Mouse (Mus musculus) hindbrain, postnatal 0 days (tissue): Measurements from ENCODE around the gene Popdc3. TPM values are rescaled to one million over a fixed set of nuclear protein-coding genes. Genes with fewer than 3 reads are reported as not detected.
"Not testable (repeated sequence)": the region's sequence is repeated elsewhere in the genome, so short reads cannot be mapped to it uniquely, and the experiment has no call there.

Source experiments
- ATAC-seq: fragments of 200-750 bp; cut with Nextera tagmentation; 2 replicates; pipeline ENCODE4 v1.8.0; 2017; ENCODE audit warnings: mild to moderate bottlenecking, moderate TSS enrichment, moderate library complexity
- DNase-seq: peaks from one replicate; pipeline ENCODE4 v3.0.0-alpha.2; 2015; ENCODE audit warnings: low spot score
- H3K27ac ChIP-seq: fragments of 300-500 bp; sonication (generic); 2 replicates; pipeline ENCODE4 v1.5.1; 2014; ENCODE audit warnings: mild to moderate bottlenecking
- H3K27me3 ChIP-seq: fragments of 300-500 bp; sonication (generic); 2 replicates; pipeline ENCODE4 v1.6.1; 2014; ENCODE audit warnings: low read length, mixed read lengths; ENCODE audit not compliant: insufficient read depth
- H3K36me3 ChIP-seq: fragments of 300-500 bp; sonication (generic); 2 replicates; pipeline ENCODE4 v1.6.1; 2014; ENCODE audit warnings: low read length, mixed read lengths; ENCODE audit not compliant: insufficient read depth
- H3K4me1 ChIP-seq: fragments of 300-500 bp; sonication (generic); 2 replicates; pipeline ENCODE4 v1.6.1; 2014; ENCODE audit warnings: antibody characterized with exemption, low read length, mixed read lengths; ENCODE audit not compliant: insufficient read depth
- H3K4me2 ChIP-seq: fragments of 300-500 bp; sonication (generic); 2 replicates; pipeline ENCODE4 v1.6.1; 2014; ENCODE audit warnings: low read depth, mild to moderate bottlenecking, low read length, moderate library complexity, mixed read lengths
- H3K4me3 ChIP-seq: fragments of 300-500 bp; sonication (generic); 2 replicates; pipeline ENCODE4 v1.5.1; 2014; ENCODE audit warnings: low read length
- H3K9ac ChIP-seq: fragments of 300-500 bp; sonication (generic); replicated peaks from 2 replicates; pipeline ENCODE4 v1.6.1; 2014; ENCODE audit warnings: mild to moderate bottlenecking, low read length, moderate library complexity, mixed read lengths
- H3K9me3 ChIP-seq: fragments of 300-500 bp; sonication (generic); 2 replicates; pipeline ENCODE4 v1.6.1; 2016; ENCODE audit warnings: low read length, mixed read lengths
- CTCF ChIP-seq: IDR thresholded peaks from 2 replicates; pipeline ENCODE4 v1.5.1; 2016; ENCODE audit warnings: antibody characterized with exemption, control low read depth, low read depth
- WGBS: fragments of 180-500 bp; shearing (Covaris S2); extraction: QIAGEN DNeasy Blood & Tissue Kit; methylation state at CpG from one replicate; pipeline ENCODE4 v1.1.7; 2014; 5-methylcytosine and 5-hydroxymethylcytosine counted together
- polyA plus RNA-seq: library from polyadenylated mRNA; unstranded; fragments of >200 nt; fragmentation: Nextera tagmentation; extraction: Ambion mirVana; gene quantifications from 2 replicates; pipeline ENCODE4 v1.2.1, GENCODE M21; 2015
- total RNA-seq: library from RNA; depleted of rRNA; stranded (reverse); fragments of >200 nt; gene quantifications from 2 replicates; pipeline ENCODE4 v1.2.3, GENCODE M21; 2014; rRNA removed

The Popdc3 gene
- 1.2 and 2.0 TPM in 2 replicates for total RNA-seq
- polyA plus RNA-seq = 2.7 and 2.9 TPM in 2 replicates

DNA sequence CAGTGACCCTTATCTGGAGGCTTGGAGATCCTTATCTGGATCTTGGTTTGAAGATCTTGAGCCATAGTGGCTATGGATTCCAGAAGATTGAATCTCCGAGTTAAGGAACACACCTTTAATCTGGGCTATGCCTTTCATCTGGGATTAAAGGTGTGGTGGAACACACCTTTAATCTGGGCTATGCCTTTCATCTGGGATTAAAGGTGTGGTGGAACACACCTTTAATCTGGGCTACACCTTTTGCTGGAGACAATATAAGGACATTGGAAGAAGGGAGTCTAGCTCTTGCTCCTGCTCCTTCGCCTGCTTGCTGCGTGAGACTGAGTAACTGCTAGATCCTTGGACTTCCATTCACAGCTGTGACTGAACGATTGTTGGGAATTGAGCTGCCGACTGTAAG, at the start of gene Popdc3:
TSS of gene Popdc3 (plus strand) at position 301 of the 400 bp plus-strand sequence.
- H3K4me2 ChIP-seq, H3K36me3 ChIP-seq, H3K27ac ChIP-seq, H3K9ac ChIP-seq, ATAC-seq, H3K9me3 ChIP-seq, DNase-seq, H3K4me3 ChIP-seq, H3K4me1 ChIP-seq, H3K27me3 ChIP-seq: not testable (repeated sequence)
- WGBS = no CpG with 5 or more reads among the region's 5 CpGs

DNA sequence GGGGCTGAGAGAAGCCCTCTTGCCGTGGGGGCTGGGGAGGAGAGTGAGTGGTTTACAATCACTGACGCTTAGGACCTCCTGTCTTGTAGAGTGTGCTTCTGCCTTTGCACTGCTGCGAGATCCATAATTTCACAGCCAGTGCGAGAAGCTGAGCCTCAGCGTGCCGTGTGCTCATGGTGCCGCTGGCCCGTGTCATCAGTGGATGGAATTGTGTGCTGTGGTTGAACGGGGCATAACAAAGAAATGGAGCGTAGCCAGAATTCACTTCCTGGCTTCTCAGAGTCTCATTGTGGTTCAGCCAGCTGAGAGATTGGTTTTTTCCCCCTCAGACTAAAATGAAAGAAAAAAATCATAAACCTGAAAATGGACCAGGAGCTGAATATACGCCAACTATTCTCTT, 48.8 kb upstream of the Popdc3 start:
- no peak overlapping the region for H3K4me3 ChIP-seq

DNA sequence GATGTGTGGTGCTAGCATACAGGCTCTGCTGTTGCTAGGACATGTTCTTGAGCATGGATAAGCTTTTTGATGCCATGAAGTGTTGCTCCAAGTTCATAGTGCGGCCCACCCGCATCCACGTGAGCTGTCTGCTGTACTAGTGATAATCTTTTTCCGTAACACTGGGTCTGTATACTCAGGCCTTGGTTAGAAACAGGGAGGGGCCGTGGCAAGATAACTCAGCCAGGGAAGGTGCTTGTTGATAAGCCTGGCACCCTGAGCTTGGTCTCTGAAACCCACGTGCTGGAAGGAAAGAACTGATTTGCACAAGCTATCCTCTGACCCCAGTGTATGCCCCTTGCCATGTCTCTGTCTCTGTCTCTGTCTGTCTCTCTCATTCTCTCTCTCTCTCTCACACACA, 47.9 kb upstream of the Popdc3 start:
- H3K27me3 ChIP-seq = no peaks in the 10 kb centered on the region
- DNase-seq (no peak), ATAC-seq (no peak)
- TF ChIP-seq CTCF = no peak
- no peaks in the 10 kb centered on the region for H3K9me3 ChIP-seq
- H3K36me3 ChIP-seq = peaks cover 7% of the 10 kb centered on the region; the same call in 1 of the 2 replicates
- H3K27ac ChIP-seq = no peak overlapping the region
- no peak overlapping the region for H3K4me3 ChIP-seq
- no peak overlapping the region for H3K4me2 ChIP-seq
- H3K9ac ChIP-seq = no peak overlapping the region
- 91% methylated on average over 6 of the region's 6 CpGs for WGBS
- peaks cover 6% of the 10 kb centered on the region; the same call in 1 of the 2 replicates for H3K4me1 ChIP-seq

More for the DNA sequence above, 48.8 kb upstream of the Popdc3 start:
- Histone ChIP-seq H3K9me3 (no peaks in the 10 kb centered on the region), H3K27me3 (no peaks in the 10 kb centered on the region), H3K36me3 (peaks cover 7% of the 10 kb centered on the region; the same call in 1 of the 2 replicates), H3K9ac (no peak overlapping the region), H3K27ac (peak overlapping the region; percentile 54; the same call in 1 of the 2 replicates), H3K4me2 (peak overlapping the region; percentile 25; the same call in 1 of the 2 replicates), H3K4me1 (peaks cover 6% of the 10 kb centered on the region; the same call in 1 of the 2 replicates)
- WGBS = 36% methylated on average over 11 of the region's 11 CpGs
- peak; percentile 77 for DNase-seq
- no peak for TF ChIP-seq CTCF
- ATAC-seq = peak; percentile 64

DNA sequence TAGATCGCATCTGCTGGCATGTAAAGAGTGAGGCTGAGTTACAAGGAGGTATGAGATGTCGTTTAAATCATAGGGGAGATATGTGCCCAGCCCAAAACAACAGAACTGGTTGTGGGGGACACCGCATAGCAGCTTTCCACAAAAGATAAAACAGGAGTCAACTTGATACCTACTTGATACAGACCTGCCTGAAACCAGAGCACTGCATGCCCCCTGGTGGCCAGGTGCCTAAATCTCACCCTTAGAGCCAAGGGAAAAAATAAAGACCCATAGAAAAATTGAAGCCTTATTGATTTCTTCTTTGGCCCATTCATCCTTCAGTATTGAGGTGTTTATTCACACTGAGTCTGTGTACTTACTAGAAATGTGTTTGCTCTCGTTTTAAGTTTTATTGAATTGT, 45.5 kb upstream of the Popdc3 start:
- no peak overlapping the region for H3K9ac ChIP-seq
- ATAC-seq = no peak

DNA sequence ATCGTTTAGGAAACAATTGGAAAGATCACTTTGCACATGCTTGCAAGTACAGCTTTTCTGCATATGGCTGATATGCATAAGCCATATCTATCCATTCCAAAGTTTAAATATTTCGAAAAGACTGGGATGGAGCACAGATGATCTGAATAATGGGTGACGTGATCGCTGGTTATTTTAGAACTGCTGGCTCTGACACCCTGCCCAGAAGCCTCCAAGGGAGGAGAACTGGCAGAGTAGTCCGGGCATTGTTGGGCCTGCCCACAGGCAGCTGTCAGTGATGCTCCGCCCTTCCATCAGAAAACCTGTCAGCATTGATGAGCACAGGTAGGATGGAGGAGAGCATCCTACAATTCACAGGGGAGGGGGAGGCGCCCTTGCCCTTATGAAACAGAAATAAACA, 41.1 kb upstream of the Popdc3 start:
- WGBS = 76% methylated on average over 7 of the region's 7 CpGs
- Histone ChIP-seq H3K4me3 (no peak overlapping the region), H3K27me3 (no peaks in the 10 kb centered on the region), H3K4me1 (no peaks in the 10 kb centered on the region; the same call in 1 of the 2 replicates), H3K27ac (no peak overlapping the region), H3K9ac (no peak overlapping the region), H3K36me3 (no peaks in the 10 kb centered on the region), H3K9me3 (no peaks in the 10 kb centered on the region), H3K4me2 (no peak overlapping the region)
- TF ChIP-seq CTCF = no peak
- DNase-seq = no peak
- no peak for ATAC-seq

More for the DNA sequence above, 45.5 kb upstream of the Popdc3 start:
- H3K4me1 ChIP-seq = peaks cover 6% of the 10 kb centered on the region
- H3K27me3 ChIP-seq = no peaks in the 10 kb centered on the region
- no peak overlapping the region for H3K27ac ChIP-seq
- DNase-seq = peak; percentile 44
- no peak overlapping the region for H3K4me2 ChIP-seq
- TF ChIP-seq CTCF = peak; percentile 73
- WGBS = 87% methylated on average over 4 of the region's 4 CpGs
- no peak overlapping the region for H3K4me3 ChIP-seq
- H3K36me3 ChIP-seq = no peaks in the 10 kb centered on the region
- no peaks in the 10 kb centered on the region for H3K9me3 ChIP-seq

DNA sequence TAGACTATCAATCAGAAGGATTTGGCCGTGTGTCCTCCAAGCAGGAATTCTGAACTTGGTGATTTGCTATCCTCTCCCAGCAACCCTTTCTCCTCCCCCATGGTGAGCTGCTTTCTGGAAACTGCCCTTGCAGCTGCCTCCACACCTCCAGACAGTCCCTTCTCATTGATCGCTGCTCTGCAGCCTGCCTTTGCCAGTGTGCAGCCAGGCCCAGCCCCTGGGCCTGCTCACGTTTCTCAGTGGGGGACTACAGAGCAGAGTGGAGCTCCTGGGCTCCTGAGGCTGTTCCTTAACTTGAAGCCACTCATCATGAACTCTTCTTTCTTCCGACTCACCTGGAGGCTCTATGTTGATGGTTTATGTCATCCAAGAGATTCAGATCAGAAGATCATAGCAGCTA, 38.0 kb upstream of the Popdc3 start:
- no peak overlapping the region for H3K9ac ChIP-seq
- no peak overlapping the region for H3K4me3 ChIP-seq
- H3K27ac ChIP-seq = no peak overlapping the region
- no peaks in the 10 kb centered on the region for H3K27me3 ChIP-seq
- WGBS = 53% methylated on average over 4 of the region's 4 CpGs
- no peaks in the 10 kb centered on the region for H3K36me3 ChIP-seq
- no peak overlapping the region for H3K4me2 ChIP-seq
- no peak for ATAC-seq
- no peak for TF ChIP-seq CTCF
- no peaks in the 10 kb centered on the region; the same call in 1 of the 2 replicates for H3K4me1 ChIP-seq
- DNase-seq = no peak
- H3K9me3 ChIP-seq = no peaks in the 10 kb centered on the region

DNA sequence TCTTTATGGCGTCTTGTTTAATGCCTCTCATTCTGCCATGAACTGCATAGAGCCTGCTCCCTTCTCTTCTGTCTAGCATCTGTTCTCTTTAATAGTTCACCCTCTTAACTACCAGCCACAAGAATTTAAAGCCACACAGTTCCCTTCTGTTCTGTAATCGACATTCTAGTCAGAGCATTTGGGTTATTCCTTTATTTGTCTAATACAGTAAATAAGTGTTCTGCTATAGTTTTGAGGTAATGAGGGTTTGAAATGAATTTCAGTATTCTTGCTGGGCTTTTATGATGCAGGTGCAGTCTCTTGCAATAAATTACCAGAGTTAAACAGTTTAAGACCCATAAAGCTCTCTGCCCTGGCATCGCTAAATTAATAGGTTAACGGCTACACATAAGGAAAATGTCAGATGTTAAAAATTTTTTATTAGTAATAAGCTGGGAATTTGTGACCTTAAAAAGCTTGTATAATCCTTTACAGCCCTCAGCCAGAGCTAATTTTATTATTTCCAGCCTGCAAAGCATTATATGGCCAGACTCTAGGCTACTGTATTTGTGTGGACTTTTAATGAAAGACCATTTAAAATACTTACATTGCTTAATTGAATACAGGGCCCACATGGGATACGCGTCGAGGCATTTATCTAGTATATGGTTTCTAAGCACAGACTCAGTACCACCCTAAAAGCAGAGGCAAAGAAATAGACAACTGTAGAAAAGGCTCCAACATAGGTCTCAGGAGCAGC, 37.3 kb upstream of the Popdc3 start:
- H3K4me2 ChIP-seq = no peak overlapping the region
- no peak overlapping the region for H3K27ac ChIP-seq
- H3K9me3 ChIP-seq = no peaks in the 10 kb centered on the region
- no peak for ATAC-seq
- DNase-seq = no peak
- H3K9ac ChIP-seq = no peak overlapping the region
- H3K4me3 ChIP-seq = no peak overlapping the region
- H3K36me3 ChIP-seq = no peaks in the 10 kb centered on the region
- no peaks in the 10 kb centered on the region for H3K27me3 ChIP-seq
- 78% methylated on average over 7 of the region's 7 CpGs for WGBS
- no peaks in the 10 kb centered on the region; the same call in 1 of the 2 replicates for H3K4me1 ChIP-seq
- TF ChIP-seq CTCF = no peak
